9 mouse cellular contexts compared by ENCODE assay signal in the genomic region with DNA sequence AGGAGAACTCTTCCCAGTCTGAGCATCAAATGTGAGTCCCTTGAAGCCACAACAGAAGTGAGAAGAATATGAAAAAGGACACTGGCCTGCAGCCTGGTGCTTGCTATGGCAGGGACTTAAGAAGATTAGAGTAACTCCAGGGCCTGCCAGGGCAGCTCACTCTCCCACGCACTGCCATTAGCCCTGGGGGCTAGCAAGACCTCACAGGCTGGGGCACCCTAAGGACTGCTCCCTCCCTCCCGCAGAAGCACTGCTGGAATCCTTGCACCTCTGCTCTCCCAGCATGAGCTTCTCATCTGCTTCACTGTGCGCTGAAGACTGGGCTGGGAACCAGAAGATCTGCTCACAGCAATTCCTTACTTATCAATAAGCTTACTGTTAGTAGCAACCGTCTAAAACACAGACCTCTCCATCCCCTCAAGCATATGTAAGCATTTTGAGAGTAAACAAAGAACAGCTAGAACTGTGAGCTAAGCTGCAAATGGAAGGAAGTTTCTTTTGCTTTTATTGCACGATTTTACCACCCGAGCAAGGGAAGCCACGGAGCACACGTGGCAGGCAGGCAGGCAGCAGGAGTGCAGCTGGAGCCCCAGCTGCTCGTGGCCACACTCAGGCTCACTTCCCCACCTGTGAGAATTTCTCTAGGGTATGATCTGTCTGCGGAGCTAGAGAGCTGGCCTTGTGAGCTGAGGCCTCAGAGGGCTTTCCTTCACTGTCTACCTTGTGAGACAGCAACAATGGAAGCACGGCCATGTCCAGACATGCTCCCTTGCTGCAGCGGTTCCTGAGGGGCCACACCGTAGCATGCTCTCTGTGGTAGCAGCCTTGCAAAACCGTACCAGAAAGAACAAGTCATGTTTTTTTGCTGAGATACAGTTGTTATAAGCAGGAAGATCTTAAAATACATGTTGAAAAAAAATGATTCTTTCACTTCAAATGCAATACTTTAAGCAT.
DNase-seq lines count a peak whose midpoint lies in the region; ATAC-seq and TF ChIP-seq lines count a peak whose summit lies in the region.
"Had no signal": no experiment of that assay in that cellular context is flagged by ENCODE, and none has a peak within 500 bp of the region (broad histone marks: within the 10 kb centered on the region; RNA-seq: fewer than 3 reads in every experiment).

No protein-coding gene starts in this region.

- H3K4me2 ChIP-seq in limb, embryonic 11.5 days (ENCODE audit: low read depth, severe bottlenecking) = peak overlapping the region; percentile 7; the same call in 1 of the 2 replicates
- no peak overlapping the region for H3K4me2 ChIP-seq in intestine, postnatal 0 days (replicated peaks; ENCODE audit: low read depth)

- H3K27ac ChIP-seq in limb, embryonic 11.5 days (replicated peaks; ENCODE audit: low read depth, low read length) = peak overlapping the region; percentile 68
- H3K27ac ChIP-seq in intestine, postnatal 0 days (ENCODE audit: low read depth, low read length) = no peak overlapping the region
- H3K27ac ChIP-seq: hindbrain, embryonic 10.5 days had no signal

- ATAC-seq in limb, embryonic 11.5 days (ENCODE audit: insufficient number of reproducible peaks, low FRiP score, low TSS enrichment, low read depth) = no peak
- no peak for ATAC-seq in intestine, postnatal 0 days

- peaks cover 5% of the 10 kb centered on the region; the same call in 1 of the 2 replicates for H3K4me1 ChIP-seq in limb, embryonic 11.5 days (ENCODE audit: control insufficient read depth, insufficient read depth, low read length)
- no peaks in the 10 kb centered on the region for H3K4me1 ChIP-seq in intestine, postnatal 0 days (replicated peaks; ENCODE audit: control insufficient read depth, insufficient read depth, low read length)
- H3K4me1 ChIP-seq: hindbrain, embryonic 10.5 days had no signal

- peaks cover 11% of the 10 kb centered on the region; the same call in 1 of the 2 replicates for H3K36me3 ChIP-seq in limb, embryonic 11.5 days (ENCODE audit: control insufficient read depth, insufficient read depth, low read length)
- peaks cover 36% of the 10 kb centered on the region for H3K36me3 ChIP-seq in splenic B cell, adult 2 months (ENCODE audit: control insufficient read depth, insufficient read depth, low read length, poor library complexity, severe bottlenecking)
- H3K36me3 ChIP-seq in intestine, postnatal 0 days (ENCODE audit: control insufficient read depth, insufficient read depth) = peaks cover 62% of the 10 kb centered on the region

- no peaks in the 10 kb centered on the region for H3K27me3 ChIP-seq in limb, embryonic 11.5 days (ENCODE audit: control insufficient read depth, insufficient read depth, low read length)
- no peaks in the 10 kb centered on the region for H3K27me3 ChIP-seq in splenic B cell, adult 2 months (ENCODE audit: control insufficient read depth, insufficient read depth, low read length, poor library complexity, severe bottlenecking)
- no peaks in the 10 kb centered on the region for H3K27me3 ChIP-seq in intestine, postnatal 0 days (replicated peaks; ENCODE audit: control insufficient read depth, insufficient read depth, low read length)

- H3K4me3 ChIP-seq in limb, embryonic 11.5 days (ENCODE audit: low read depth, low read length) = no peak overlapping the region
- no peak overlapping the region for H3K4me3 ChIP-seq in intestine, postnatal 0 days (ENCODE audit: low read depth, low read length)
- H3K4me3 ChIP-seq: hindbrain, embryonic 10.5 days had no signal

- H3K9ac ChIP-seq in limb, embryonic 11.5 days (ENCODE audit: low read length) = peak overlapping the region; percentile 7; the same call in 1 of the 2 replicates
- H3K9ac ChIP-seq in intestine, postnatal 0 days (ENCODE audit: low read depth, low read length) = no peak overlapping the region

- TF ChIP-seq CTCF in intestine, postnatal 0 days (IDR thresholded peaks at IDR 0.05; ENCODE audit: low read depth) = no peak

- WGBS in limb, embryonic 11.5 days = 52% methylated on average over 14 of the region's 14 CpGs
- WGBS in intestine, postnatal 0 days = 68% methylated on average over 14 of the region's 14 CpGs

- peak; percentile 7 for DNase-seq in embryo, embryonic 11 days
- no peak for DNase-seq in embryo, embryonic 9.5 days (ENCODE audit: extremely low spot score)
- DNase-seq in ZHBTc4 (ENCODE audit: low read depth, low spot score) (peak; percentile 50), MN1 (ENCODE audit: low spot score) (no peak)
- DNase-seq in limb, embryonic 11.5 days (ENCODE audit: low spot score) = peak; percentile 25
- peak; percentile 9 for DNase-seq in splenic B cell, adult 2 months (ENCODE audit: low read depth, low spot score)
- no peak for DNase-seq in kidney, adult 11 months

- no peaks in the 10 kb centered on the region for H3K9me3 ChIP-seq in limb, embryonic 11.5 days (ENCODE audit: control insufficient read depth, low read length)
- H3K9me3 ChIP-seq in intestine, postnatal 0 days (ENCODE audit: control insufficient read depth) = no peaks in the 10 kb centered on the region
- H3K9me3 ChIP-seq: hindbrain, embryonic 10.5 days had no signal

Comparison
In these comparisons a context has a peak if more than half of its experiments do, and no peak if none do; other contexts are left out.
1. DNase-seq: peak in embryo, embryonic 11 days (single experiment), ZHBTc4 (single experiment), limb, embryonic 11.5 days (single experiment) and splenic B cell, adult 2 months (single experiment); none in embryo, embryonic 9.5 days (single experiment), kidney, adult 11 months (single experiment) and MN1 (single experiment).